Mouse (Mus musculus): ENCODE measurements at regions not wholly inside any gene's neighbourhood (a gene's known extent, or its start where the extent isn't known, plus 50 kb on each side); places are given as distances from the start of the nearest gene placed in this dataset.

DNA sequence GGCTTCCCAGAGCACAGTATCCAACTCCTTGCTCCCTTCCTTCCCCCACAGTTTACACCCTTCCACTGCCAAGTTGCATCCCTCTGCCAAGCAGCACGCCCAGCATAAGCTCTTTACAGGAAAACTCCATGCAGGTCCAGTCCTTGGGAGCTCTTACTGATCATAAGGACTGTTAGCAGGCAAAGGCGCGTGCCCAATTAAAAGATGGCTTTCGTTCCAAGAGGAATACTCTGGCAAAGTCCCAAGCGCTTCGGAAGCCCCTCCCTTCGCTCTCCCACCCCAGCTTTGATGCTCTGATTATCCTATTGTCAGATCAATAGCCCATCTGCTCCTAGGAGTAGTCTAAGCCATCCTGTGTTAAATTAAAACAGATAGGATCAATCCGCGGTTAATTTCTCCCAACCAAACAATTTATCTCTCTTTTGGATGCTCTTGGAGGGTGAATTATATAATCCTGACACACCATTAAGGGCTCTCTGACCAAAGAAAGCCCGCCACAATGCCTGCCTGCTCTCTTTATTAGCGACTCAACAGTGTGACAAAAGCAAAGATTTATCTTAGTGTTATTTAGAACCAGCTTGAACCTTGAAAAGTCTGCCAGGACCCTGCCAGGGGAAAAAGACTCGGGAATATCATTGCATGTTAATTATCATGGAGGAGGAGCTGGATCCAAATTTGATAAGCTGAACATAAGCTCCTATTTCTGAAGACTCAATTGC is 312.5 kb downstream of the Gsdmc2 start:
- DNase-seq = no peak

DNA sequence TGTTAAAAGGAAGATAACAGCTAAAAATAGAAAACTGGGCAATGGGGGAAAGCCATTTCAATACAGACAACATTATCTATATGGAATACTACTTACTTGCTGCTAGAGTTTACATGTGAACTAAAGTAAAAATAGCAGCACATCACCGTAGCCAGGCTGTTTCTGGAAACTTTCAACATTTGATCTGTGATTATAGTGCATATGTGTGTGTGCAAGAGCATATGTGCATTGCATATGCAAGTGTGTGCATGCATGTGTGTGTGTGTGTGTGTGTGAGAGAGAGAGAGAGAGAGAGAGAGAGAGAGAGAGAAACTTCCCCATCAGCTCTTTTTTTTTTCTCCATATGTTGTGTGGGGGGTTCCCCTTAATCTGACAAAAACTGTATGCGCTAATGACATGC is 317.7 kb downstream of the Gsdmc2 start:
- no peak for DNase-seq

DNA sequence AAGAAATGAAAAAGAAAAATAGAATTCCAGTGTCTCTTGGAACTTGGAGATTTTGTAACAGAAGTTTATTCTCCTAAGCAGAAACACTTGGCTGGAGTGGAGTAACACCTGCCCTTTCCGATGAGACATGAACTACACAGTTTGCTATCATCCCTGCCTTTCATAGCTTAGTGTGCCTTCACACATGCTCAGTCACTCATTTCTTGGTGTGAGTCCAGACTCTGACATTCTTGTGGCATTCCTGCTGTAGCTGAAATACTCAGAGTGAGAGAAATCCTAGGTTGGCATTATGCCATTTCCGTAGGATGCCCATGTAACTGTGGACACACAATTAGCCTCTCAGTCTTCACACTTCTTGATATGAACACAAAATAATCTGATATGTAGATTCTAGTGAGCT is 318.2 kb downstream of the Gsdmc2 start:
- no peak for DNase-seq

DNA sequence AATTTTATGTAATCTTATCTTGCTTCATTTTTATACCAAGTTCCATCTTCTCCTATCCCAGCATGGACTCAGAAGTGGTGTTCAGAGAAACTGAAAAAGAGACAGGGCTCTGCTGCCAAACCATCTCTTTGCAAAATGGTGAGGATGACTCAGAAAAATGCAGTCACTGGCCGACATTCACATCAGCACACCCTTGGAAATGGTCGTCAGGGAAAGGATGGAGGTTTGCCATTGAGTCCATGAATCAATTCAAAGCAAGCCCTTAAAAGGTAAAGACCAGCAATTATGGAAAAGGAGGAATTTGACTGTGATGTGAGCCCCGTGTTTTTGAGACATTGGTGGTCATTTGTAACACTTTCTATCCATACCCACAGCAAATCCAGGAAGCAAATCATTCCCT is 327.7 kb downstream of the Gsdmc2 start:
- DNase-seq = no peak

DNA sequence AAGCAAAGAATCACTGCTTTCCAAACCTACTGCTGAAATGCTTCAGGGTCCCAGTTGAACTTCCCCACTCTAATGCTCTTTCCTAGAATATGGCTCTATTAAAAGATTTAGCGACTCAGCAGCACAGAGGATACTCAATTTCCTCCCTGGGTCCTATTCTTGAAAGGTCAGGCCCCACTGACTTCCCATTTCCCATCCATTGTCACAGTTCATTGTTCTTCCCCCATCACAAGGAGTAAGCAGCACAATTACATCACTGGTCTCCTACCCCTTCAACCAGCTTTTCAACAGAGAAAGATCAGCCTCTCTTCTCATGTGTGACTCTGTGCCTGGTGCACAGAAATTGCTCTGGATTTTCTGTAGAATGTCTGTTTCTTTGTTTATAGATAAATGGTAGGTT is 344.5 kb downstream of the Gsdmc2 start:
- no peak for DNase-seq

DNA sequence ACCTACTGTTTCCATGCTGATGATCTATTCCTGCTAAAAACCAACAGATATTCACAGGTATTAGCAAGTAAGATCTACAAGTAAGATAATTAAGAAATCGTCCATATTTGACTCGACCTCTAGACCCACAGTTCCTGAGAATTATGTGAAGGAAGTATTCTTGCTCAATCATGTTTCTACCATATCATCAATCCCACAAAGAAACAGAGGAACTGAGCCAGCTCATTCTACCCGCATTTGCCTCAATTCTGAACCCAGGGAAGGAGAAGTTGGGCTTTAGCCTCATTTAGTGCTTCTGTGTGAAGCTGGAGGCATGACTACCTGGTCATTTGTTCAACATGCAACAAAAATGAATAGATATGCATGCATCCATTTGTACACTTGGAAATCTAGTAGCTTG is 346.5 kb downstream of the Gsdmc2 start:
- no peak for DNase-seq

DNA sequence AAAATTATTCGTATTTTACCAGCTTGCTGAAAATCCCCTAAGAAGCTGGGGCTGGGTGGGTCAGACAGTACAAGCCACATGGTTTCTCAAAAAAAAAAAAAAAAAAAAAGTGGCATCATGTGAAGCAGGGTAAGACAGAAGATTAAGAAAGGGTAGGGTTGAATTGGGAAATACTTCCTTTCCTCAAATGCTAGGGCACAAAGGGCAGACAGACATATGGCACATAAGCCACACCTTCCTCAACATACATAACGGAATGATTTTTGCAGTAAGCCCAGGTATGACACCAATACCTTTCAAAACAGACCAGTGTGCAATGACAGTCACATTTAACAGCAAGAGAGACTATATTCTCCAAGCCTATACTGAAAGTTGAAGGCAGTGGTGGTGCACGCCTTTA is 347.8 kb downstream of the Gsdmc2 start:
- DNase-seq = no peak

DNA sequence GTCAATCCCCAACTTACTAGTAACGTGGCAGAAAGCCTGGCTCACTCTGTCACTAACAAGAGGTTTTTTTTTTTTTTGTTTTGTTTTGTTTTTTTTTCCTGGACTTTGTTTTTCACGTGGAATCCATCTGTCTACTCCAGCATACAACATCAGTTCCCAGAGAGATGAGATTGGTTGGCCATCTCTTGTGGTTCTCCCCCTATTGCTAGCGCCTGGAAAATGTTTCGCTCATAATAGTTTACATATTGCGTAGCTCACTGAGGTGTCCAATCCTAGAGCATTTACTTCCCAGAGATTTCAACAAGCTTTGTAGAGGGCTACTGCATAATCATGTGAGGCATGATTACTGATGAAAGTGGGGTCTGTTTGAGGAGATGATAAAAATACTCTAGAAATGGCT is 360.1 kb downstream of the Gsdmc2 start:
- no peak for DNase-seq

DNA sequence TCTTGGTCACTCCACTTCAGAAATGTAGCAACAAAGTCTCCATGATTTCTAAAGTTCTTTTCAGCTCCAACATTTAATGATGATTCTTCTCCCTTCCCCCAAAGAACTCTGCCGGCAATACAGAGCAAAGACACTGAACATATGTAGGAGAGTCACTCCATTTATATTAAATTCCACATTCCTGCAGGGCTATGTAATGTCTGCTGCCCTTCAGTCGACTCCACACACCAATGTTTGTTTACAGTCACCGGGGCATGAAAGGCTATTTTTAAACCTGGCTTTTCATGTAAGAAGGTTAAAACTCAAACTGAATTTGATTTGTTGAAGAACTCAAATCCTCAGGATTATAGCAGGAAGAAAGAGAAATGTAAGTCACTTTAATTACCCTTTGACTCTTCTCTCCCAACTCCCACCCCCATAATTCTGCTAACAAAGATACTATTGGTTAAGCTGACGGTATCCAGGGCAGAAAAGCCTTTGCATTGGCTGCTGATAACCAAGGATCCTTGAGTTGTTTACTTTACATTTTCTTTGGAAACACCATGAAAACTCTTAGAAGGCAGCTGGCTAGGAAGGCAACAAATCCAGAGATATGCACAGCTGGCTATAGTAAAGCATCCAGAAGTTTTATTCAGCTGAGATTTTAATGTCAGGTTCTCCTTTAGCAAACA is 360.6 kb downstream of the Gsdmc2 start:
- no peak for DNase-seq

DNA sequence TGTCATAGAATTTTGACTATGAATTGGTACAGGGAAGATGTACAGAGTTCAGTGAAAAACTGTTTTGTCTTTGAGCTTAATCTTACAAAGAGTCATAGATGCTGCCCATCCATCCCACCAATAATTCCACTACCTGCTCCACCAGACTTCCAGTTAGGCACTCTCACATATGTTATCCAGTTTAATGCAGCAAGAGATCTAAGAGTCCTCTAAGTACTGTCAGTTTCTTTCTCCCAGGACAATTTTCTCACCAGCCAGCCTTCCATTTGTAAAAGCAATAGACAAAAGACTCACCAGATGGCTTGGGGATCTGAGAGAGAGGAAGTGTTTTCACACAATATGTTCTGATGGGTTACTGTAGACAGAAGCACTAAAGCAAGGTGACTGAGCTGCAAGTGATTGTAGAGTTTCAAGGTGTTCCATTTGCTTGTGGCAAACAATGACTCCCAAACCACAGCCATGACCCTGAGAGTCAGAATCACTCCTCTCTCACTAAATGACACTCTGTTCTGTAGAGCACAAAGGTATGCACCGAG is 365.6 kb downstream of the Gsdmc2 start:
- DNase-seq = no peak

DNA sequence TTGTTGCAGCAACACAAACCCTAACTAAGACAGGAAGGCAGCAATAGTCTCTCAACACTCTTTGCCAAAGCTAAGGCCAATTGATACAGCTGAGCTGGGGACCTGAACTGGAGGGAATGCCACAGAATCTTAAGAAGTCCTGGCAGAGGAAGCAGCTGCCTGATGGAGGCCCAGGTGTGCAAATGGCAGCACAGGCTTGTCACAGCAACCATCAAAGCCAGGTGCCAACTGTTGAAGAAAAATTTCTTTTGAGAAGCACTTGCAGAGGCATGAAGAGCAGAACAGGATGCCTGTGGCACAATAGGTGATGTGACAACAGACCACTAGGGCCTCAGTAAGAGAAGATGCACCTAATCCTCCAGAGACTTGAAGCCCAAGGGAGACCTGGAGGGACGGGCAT is 378.1 kb downstream of the Gsdmc2 start:
- no peak for DNase-seq

DNA sequence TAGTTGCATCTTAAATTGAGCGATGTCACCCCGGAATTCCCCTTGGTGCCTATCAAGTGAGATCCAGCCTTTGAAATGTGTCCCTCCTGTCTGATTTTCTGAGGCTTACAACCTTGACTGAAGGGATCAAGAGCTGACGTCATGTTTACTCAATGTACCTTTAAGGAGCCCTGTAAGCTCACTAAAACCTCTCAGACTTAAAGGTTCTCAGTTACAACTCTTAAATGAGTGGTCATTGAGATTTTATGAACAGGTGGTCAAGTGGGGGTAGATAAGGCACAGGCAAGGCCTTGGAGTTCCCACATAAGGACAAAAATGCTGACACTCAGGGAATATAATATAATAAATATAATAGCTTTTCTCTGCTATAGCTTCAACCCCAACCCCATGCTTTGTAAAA is 392.4 kb downstream of the Gsdmc2 start:
- no peak for DNase-seq

DNA sequence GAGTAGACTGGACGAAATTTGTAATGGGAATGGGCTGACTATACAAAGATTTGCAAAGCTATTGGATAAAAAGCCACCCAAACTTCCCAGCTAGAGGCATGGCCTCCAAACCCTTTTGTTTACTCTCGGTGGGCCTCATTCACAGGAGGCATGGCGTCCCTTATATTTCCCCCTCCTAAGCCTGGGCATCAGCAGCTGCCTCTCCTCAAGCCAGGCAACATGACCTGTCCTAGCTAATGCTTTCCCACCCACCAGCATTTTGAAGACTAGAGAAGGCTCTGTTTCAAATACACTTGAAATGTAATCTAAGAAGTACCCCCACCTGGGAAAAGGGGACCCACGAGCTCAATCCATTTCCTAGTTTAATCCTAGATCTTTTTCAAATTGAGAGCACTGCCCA is 398.7 kb downstream of the Gsdmc2 start:
- no peak for DNase-seq

DNA sequence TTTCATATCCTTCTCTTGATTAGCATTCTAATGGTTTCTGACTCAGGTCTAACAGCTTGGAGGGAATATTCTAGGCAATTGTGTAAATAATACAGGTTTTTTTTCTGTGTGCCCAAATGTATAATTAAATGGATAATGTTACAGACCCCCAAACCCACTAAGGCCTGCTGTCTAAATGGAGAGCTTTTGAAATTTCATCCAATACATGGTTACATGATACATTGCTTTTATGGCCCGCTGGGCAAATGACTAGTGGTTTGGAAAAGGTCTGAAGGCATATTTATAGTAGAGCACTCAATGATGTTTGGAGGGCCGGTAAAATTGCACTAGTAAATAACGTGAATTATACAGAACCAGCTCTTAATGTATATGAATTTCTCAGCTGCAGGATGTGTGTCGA is 400.0 kb downstream of the Gsdmc2 start:
- DNase-seq = no peak

DNA sequence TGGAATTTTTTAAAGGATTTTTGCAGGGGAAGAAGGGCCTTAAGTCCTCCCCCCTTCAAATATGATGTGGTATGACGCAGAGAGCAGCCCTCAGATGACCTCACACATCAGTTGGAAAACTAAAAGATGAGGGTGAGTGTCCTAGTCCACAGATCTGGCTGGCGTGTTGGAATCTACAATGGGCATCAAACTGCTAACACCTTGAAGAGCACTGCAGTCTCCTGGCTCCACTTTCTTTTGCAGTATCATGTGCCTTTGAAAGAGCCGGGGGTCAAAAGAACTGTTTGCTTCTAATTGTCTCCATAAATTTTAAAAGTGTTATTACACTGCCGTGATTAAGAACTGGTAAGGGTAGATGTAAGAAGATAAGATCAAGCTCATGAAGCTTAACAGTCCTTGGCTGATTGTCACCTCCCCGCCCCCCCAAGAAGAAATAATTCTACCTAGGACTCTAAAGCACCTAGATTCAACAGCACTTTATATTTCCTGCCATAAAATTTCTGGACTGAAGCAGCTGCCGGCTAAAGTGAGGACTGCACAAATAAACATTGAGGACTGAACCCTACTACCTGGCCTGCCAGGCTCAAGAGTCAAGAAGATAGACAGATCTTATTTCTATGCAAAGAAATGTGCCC is 402.7 kb downstream of the Gsdmc2 start:
- no peak for DNase-seq

DNA sequence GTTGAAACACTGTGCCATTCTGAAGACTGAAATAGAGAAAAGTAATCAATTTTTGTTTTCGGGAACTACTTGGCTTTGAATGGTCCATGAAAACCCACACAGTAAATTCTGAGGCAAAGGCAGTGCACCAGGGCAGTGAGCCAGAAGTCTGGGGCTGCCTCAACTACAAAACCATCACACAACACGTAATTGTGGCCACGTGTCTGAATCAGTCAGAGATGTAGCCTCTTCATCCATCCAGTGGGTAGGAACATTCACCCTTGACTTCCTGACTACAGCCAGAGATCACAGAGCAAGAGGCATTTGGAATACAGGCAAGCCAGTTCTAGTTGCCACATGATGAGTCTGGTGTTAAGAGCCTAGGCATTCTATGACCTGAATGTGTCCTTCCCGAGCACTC is 432.3 kb downstream of the Gsdmc2 start:
- DNase-seq = no peak

DNA sequence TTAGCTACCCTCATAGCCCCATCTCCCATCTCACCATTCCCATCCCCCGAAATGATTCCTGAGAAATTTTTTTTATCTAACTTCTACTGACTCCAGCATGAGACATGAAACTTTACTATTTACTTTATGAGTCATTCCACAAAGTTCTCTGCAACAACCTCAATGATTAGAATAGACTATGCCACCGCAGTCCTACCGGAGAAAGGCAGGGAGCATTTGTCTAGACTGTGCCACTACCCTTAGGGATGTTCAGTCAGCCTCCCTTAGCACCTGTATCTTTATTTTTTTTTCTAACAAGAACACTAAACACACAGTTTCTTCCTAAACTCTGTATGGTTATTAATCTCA is 433.2 kb downstream of the Gsdmc2 start:
- DNase-seq = no peak

DNA sequence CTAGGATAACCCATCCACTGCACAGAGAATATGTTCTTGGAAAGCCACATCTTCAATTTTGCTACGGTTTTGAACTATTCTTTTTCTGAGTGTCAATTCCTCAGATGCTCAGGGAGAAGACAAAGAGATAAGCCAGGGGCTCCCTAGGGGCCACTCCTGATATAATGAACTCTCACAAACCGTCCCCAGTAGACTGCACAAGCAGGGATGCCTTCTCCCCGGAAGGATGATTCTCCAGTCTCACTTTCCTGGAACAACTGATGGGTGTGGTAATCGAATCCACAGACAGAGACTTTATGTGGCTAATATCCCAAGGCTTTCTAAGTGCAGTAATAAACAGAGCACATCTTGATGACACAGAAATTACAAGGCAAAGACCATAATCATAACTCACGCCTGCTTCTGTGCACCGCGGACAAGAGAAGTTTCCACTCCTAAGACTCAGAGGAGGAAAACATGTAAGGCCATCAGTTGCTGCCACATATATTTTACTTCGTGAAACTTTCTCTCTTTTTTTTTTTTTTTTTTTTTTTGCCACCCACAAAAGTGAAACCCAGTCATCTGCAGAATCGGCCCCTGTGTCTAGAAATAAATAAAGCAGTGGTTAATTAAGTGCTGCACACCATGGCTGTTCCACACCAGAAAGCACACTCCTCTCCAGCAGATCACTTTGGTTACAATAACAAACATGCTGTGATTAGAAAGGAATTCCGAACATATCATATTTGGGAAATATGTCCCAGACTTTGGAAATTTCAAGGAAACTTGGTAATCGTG is 433.8 kb downstream of the Gsdmc2 start:
- DNase-seq = no peak

DNA sequence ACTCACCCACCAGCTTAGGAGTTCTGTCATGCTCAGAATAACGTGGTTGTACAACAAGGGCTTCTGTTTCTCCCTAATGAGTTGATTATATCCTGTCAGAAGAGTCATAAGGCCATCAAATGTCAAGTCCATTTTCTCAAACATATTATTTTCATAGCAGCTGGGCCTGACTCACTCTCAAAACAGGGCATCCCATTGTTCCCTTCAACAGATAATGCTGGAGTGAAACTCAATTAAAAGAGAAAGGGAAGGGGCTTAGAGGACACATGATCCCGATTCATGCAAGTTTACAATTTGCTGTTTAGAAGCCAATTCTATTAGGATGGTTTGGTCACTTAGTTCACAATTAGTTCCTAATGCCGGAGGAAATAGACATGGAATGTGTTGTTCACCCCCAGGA is 444.5 kb downstream of the Gsdmc2 start:
- no peak for DNase-seq

DNA sequence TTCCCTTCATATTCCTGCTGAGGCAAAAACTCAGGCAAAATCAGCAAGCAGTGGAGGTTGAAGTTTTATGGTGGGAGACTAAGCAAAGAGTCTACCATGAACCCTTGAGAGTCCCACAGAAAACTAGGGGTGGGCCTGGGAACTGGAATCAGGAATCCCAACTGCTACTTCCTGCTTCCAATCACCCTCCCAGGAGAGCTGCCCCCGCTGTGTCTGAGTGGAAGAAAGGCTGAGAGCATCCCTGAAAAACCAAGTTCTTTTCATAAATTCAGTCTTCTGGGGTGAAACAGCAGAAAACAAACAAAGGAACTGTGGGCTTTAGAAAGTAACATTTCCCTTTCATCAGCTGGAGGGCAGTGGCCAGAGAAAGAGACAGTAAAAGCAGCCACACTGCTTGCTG is 445.0 kb downstream of the Gsdmc2 start:
- no peak for DNase-seq

DNA sequence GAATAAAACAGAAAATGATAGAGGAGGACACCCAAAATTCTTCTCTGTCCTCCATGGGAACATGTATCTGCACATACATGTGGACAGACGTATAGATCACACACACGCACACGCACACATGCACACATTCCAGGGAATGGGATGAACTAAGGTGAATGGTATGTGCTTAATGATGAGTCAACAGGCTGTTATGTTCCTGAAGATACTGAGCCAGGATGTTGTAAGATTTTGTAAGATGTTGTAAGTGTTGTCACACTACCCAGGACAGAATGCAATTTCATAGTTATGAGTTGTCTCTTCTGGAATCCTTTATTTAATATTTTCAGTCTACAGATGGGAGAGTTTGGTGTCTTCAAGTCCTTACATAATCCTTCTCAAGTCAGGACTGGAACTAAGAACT is 447.5 kb downstream of the Gsdmc2 start:
- no peak for DNase-seq

DNA sequence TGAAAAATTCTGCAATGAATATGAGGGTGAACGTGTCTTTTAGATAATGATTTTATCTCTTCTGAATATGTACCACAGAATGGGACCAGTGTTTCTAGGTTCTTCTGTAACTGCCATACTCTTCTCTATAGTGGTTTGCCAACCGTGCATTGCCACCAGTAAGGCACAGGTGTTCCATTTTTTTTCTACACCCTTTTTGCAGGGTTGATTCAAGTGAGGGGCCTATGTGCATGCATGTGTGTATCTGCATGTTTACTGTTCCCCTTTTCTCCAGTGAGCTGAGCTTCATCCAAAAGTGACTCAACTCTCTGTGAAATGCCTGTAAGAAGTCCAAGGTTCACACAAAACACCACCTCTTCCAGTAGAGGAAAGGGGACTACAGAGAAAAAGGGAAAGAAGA is 467.7 kb downstream of the Gsdmc2 start:
- DNase-seq = no peak

DNA sequence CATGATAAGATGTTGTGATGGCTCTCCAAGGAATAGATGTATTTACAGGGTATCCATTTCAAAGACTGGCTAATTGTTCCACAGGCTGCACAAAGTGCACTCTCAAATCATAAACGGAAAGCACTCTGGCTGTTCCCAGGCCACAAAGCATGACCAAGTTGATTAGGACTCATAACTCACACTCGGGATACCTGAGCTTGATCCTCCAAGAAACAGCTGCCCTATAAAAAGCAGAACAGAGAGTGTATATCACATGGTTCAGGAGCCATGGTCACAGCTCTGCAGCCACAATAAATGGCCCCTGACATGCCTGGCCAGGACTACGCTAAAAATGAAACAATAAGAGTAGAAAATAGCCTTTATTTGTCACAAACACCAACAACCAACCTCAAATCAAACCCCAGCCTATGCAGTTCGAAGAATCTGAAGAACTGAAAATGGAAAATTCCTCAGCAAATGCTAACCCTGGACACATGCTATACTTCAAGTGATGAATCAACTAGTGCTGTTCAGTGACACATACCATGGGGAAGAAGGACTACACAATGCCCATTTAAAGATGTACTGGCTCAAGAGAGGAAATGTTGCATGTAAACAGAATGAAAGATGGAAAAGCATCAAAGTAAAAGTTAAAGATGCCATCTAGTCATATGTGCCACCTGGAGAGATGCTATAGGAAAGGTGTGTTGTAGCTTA is 473.5 kb downstream of the Gsdmc2 start:
- no peak for DNase-seq
